Mouse (Mus musculus) liver, adult 2 months (tissue): ENCODE data around the gene Dgkz.

Source experiments
- CTCF ChIP-seq: fragments of 200-500 bp; IDR thresholded peaks from 2 replicates; pipeline ENCODE4 v1.5.1; 2011; ENCODE audit warnings: low read depth, low read length, control low read depth
- POLR2A ChIP-seq: fragments of 200-500 bp; IDR thresholded peaks from 2 replicates; pipeline ENCODE4 v1.6.1; 2011; ENCODE audit warnings: low read length, control low read depth; ENCODE audit not compliant: insufficient read depth; ENCODE audit errors: extremely low read depth

GRCm38 (mm10) chr2:91980245-91980644 is 4.6 kb upstream of the Dgkz start:
- no peak for TF ChIP-seq CTCF
- TF ChIP-seq POLR2A, result no peak
